Mouse (Mus musculus) embryonic fibroblast, embryonic 13.5 days (primary cell): Measurements from ENCODE around the gene Pde7b.

Experiments used
- CTCF ChIP-seq: IDR thresholded peaks from 2 replicates; pipeline ENCODE4 v1.5.1; 2011; ENCODE audit warnings: mild to moderate bottlenecking, control low read depth, low read length, moderate library complexity, borderline replicate concordance; ENCODE audit not compliant: insufficient read depth
- POLR2A ChIP-seq: IDR thresholded peaks from 2 replicates; pipeline ENCODE4 v1.6.1; 2011; ENCODE audit warnings: low read depth, mild to moderate bottlenecking, control low read depth, low read length, moderate library complexity

GRCm38 (mm10) chr10:20671621-20672020 is 53.3 kb downstream of the Pde7b start:
- TF ChIP-seq CTCF (no peak), POLR2A (no peak)
